Mouse (Mus musculus): ENCODE measurements at regions not wholly inside any gene's neighbourhood (a gene's known extent, or its start where the extent isn't known, plus 50 kb on each side); places are given as distances from the start of the nearest gene placed in this dataset.

DNA sequence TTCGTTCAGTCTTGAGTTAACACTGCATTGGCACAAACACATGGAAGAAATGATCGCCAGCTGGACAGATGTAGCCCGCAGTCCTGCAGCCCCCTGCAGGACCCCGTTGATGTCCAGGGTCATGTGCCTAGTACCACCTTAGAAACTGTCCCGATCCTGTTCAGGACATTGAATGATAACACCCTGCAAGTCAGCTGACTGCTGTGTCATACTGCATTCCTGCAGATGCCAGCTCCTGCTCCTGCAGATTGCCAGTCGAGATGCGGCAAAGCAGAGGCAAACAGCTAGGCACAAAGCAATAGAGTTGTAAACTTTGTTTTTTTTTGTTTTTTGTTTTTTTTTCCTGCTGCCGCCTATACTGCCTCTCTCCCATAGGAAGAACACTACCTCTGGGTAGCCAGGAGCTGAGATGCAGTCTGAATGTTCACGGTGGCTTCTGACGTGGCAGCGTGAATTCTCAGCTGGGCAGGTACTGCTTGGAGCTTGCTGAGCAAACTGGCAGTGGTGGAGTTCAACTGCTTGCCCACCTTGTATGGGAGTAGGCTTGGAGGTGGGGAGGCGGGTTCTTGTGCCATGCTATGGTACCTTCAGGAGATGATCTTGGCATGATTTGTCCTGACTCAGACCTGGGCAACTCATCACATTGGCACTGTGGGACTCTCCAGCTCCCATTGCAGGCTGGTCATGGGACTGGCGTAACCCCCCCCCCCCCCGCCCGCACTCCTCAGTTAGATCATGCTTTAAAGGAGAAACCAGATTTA is 60.7 kb upstream of the Sox4 start:
- WGBS = 79% methylated on average over 15 of the region's 15 CpGs
- H3K9me3 ChIP-seq (replicated peaks; ENCODE audit: control insufficient read depth, low read length) = no peaks in the 10 kb centered on the region

DNA sequence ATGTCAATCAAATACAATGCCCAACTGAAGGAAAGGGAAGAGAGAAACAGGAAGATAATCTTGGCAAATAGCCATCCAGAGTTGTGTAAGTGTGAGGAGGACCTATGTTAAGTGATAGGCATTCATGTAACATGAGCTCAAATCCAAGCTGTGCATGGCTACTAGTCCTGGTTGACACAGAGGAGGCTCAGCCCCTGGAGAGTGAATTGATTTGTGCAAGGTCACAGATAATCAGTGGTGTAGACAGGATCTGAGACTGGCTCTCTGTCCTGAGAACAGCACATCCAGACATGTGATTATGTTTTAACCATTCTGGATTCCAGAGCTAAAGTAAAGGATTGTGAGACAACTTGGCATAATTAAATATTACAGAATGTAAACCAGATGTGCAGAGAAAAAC is 53.0 kb upstream of the Sox4 start:
- Histone ChIP-seq H3K9ac (ENCODE audit: low read length) (no peak overlapping the region), H3K36me3 (ENCODE audit: control insufficient read depth, insufficient read depth, low read length) (no peaks in the 10 kb centered on the region), H3K4me3 (replicated peaks; ENCODE audit: low read length) (no peak overlapping the region), H3K27me3 (ENCODE audit: control insufficient read depth, insufficient read depth, low read length) (no peaks in the 10 kb centered on the region), H3K4me1 (ENCODE audit: control insufficient read depth, insufficient read depth, low read length) (no peaks in the 10 kb centered on the region), H3K9me3 (replicated peaks; ENCODE audit: control insufficient read depth, low read length) (no peaks in the 10 kb centered on the region), H3K27ac (ENCODE audit: low read length) (no peak overlapping the region), H3K4me2 (ENCODE audit: low read depth, low read length) (no peak overlapping the region)
- ATAC-seq (ENCODE audit: insufficient read depth, low FRiP score) = no peak

More for the DNA sequence above, 60.7 kb upstream of the Sox4 start:
- H3K27me3 ChIP-seq (ENCODE audit: control insufficient read depth, insufficient read depth, low read length) = no peaks in the 10 kb centered on the region
- no peaks in the 10 kb centered on the region for H3K4me1 ChIP-seq (ENCODE audit: control insufficient read depth, insufficient read depth, low read length)
- H3K4me3 ChIP-seq (replicated peaks; ENCODE audit: low read length) = no peak overlapping the region
- H3K4me2 ChIP-seq (ENCODE audit: low read depth, low read length) = no peak overlapping the region
- no peaks in the 10 kb centered on the region for H3K36me3 ChIP-seq (ENCODE audit: control insufficient read depth, insufficient read depth, low read length)
- no peak overlapping the region for H3K9ac ChIP-seq (ENCODE audit: low read length)
- no peak for ATAC-seq (ENCODE audit: insufficient read depth, low FRiP score)
- H3K27ac ChIP-seq (ENCODE audit: low read length) = no peak overlapping the region

Data from stomach, embryonic 16.5 days (tissue).